Mouse (Mus musculus) kidney, postnatal 36 days (tissue): ENCODE results near the gene Syf2.

ENCODE experiments used
- DNase-seq, 2 experiments: peaks; one replicate each; pipeline ENCODE4 v3.0.0; 2021 to 2022; ENCODE audit warnings: mixed read lengths in 2 of 2

Gene Syf2

DNA sequence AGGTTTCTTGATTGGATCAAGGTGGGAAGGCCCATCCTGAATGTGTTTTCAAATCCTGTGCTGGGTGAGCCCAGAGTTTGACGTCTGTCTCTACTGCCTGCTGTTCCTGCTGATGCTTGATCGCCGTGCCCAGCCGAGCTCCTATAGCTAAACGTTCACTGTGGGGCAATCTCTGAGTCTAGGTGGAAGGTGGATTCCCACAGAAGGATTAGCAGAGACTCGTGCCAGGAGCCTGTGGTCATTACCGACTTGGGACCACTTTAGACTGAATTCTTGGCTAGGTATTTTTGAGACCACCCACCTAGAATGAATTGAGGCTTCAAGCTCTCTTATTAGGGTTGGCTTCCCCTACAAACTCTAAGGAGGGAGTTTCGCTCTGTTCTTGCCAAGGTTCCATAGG lies 48.2 kb downstream of the Syf2 start:
- DNase-seq: no peak

DNA sequence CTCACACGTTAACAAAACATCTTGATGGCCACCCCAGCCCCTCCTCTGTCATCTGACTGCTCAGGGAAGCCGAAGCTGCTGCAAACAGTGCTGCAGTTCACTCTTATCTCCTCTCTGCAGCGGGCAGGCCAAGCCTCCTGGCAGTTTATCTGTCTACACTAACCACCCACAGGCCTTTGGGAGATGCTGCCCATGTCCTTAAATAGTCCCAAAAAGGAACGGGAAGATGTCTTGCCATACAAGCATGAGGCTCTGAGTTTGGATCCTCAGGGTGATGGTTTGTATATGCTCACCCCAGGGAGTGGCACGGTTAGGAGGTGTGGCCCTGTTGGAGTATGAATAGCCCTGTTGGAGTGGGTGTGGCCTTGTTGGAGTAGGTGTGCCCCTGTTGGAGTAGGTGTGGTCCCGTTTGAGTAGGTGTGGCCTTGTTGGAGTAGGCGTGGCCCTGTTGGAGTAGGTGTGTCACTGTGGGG lies 51.3 kb downstream of the Syf2 start:
- DNase-seq: no peak

DNA sequence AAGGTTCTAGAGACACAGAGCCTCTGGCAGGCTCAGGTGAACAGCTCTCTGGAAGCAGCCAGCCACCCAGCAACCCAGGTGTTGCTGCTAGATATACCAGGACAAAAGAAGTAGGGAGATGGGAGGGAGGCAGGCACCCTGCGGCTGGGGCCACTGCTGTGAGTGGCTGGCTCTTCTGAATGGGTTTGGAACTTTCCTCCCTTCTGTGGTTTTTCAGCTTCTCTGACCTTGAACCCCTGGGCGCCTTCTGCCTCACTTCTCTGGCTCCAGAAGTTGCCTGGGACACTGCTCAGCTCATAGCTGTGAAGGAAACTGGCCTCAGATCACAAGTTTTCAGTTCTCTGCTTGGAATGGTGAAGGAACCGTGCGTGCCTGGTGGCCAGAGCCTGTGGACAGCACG lies 52.4 kb downstream of the Syf2 start:
- no peak for DNase-seq

DNA sequence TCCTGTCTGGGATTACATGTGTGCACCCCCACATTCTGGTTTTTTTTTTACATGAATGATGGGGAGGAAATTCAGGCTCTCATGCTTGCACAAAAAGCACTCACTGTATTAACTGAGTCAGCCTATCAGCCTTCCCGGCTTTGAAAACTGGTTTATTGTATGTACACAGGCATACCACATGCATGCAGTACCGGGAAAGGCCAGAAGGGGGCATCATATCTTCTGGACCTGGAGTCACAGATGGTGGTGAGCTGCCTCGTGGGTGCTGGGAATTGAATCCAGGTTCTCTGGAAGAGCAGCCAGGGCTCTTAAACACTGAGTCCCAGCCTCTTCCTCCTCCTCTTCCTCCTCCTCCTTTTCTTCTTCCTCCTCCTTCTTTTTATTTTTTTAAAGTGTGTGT lies 53.9 kb downstream of the Syf2 start:
- peak in 1 of 2 experiments; percentile 30 for DNase-seq

DNA sequence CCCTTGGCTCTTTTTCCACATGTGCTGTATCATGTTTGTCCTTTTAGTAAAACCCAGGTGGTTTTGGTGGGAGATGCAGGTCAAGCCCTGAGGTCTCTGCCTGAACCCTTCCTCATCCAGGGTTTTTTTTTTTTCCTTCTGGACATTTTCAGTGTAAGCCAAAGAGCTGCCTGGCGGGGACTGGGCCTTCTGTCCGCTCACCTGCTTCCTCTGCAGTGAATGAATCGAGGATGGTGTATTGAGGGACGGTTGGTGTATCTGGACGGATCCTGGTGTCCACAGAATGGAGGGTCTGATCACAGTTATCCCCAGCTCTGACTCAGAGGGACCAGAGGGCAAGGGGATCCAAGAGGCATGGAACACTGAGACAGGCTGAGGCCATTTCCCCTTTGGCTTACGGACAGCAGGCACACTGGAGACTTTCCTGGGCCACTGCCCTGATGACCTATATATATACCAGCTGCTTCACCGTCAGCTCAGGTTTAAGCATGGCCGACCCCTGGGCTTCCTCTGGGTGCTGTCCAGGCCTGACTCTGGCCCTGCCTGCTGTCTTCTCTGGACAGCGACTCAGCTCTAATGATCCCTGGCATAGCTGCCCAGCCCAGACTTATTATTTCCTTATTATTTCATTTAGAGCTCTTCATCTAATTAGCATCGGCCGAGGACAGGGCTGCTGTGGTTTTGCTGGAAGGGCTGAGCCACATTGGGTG lies 55.1 kb downstream of the Syf2 start:
- no peak for DNase-seq

DNA sequence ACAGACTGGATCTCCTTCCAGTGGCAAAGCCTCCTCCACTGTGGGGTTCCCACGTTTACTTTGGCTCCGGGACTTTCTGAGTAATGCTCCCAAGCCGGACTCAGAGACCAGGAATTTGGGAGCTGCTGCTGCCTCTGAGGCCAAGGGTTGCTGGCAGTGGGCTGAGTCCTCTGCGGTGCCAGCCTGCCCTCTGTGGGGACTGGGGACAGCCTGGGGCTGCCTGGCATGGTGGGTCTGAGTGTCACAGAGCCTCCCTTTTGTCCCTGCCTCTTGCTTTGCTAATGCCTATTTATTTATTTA lies 55.6 kb downstream of the Syf2 start:
- DNase-seq: no peak

DNA sequence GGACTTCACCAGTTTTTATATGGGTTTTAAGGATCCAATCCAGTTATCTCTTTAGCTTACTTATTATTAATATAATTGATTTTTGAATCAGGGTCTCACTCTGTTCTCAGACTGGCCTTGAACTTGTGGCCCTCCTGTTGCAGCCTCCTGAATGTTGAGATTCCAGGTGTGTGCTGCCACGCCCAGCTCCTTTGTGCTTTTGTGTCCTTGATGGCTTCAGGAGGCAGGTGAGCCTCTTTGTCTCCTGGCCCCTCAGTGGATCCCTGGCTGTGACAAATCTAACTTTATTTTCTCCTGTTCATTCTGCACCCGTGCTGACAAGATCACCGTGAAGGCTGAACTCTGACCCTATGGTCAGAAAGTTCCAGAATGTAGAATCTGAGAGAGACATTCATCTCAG lies 56.3 kb downstream of the Syf2 start:
- DNase-seq: no peak
